Mouse (Mus musculus): Measurements from ENCODE around the gene Dnm1.
A peak's percentile ranks its signal among the peaks of the same experiment; 100 is the strongest.

Dnm1 gene

GRCm38 (mm10) chr2:32360741-32361140 is 7.6 kb upstream of the Dnm1 start:
- DNase-seq = peak; percentile 92

DNA sequence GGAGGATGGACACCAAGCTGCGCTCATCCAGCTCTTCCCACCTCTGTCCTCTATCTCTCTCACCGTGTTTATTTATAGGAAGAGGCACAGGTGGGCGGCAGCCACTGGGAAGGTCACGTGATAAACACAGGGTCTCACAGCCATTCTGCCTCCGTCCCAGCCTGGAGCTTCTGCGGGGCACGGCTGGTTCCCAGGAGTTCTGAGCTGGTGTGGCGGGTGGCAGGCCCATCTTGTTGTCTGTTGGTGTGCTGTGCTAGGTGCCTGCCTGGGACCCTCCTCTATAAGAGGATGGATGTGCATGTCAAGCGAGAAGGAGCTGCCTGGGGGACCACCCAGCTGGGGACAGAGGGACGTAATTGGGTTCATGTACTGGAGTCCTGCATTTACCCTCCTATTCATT is 5.2 kb upstream of the Dnm1 start:
- DNase-seq = no peak

GRCm38 (mm10) chr2:32357710-32358109 is 4.6 kb upstream of the Dnm1 start:
- no peak for DNase-seq

DNA sequence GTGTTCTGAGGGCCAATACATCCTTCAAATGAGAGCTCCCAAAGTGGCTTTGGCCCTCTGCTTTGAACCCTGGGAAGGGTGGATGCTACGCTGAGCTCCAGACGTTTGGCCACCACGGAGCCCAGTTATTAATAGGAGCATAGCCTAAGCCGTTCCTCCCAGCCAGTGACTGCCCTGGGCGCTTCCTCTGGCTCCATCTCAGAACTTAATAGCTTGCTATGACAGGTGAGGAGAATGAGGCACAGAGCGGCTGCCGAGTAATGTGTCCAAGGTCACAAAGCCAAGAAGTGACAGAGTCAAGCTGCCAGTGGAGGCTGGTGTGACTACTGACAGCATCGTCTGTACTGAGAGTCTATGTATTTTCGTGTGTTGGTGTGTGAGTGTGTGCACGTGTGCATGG is 3.1 kb upstream of the Dnm1 start:
- no peak for DNase-seq

GRCm38 (mm10) chr2:32354336-32354895 is 1.3 kb upstream of the Dnm1 start:
- DNase-seq = no peak

DNA sequence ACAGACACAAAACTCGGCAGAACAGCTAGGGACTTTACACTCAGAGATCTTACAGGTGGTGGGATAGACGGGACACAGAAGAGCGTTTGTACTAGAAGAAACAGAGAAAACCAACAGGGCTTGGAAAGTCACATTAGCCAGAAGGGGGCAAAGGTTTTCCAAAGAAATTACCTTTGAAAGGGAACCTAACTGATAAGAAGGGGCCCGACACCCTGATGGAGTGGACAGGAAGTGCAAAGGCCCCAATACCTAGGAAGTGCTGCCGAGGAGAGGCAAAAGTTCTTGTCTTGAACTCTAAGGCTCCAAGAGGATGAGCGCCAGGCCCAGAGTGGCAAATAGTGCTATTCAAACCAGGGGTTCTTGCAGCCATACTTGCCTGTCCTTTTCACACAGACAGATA is 698 bp upstream of the Dnm1 start:
- no peak for DNase-seq

DNA sequence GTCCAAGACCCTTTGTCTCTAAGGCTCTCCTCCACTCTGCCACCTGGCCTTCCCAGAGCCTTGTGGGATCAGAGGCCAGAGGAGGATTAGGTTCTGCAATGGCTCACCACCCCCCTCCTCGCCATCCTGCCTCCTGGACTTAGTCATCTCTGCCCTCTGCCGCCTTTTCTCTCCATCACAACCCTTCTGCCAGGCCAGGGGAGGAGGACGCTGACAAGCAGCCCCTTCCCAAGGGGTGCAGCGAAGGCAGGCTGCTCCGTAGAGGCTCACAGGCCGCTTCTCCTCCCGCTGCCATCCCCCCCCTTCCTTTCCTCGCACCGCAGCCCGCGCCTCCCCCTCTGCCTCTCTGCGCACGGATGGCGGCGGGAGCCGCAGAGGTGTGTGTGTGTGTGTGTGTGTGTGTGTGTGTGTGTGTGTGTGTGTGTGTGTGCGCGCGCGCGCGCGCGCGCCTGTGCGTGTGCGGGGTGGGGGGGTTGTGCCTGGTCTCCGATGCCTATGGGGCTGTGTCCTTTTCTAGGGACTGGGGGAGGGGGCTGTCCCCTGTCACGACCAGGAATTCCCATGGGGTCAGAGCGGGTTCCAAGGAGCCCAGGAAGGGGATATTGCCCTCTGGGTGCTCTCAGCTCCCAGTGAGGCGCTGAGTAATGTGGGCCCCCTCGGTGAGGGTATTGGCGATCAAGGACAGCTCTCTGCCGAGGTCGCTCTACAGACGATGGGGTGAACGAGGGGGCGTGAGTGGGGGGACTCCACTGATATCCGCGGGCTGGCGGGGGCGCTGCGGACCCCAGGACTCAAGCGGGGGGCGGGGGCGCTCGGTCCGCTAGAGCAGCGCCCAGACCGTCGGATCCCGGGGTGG is 759 bp downstream of the Dnm1 start, which contains the start of gene Ciz1:
Ciz1 (plus strand) TSS at position 177 of the 856 bp plus-strand sequence.
- DNase-seq = no peak

DNA sequence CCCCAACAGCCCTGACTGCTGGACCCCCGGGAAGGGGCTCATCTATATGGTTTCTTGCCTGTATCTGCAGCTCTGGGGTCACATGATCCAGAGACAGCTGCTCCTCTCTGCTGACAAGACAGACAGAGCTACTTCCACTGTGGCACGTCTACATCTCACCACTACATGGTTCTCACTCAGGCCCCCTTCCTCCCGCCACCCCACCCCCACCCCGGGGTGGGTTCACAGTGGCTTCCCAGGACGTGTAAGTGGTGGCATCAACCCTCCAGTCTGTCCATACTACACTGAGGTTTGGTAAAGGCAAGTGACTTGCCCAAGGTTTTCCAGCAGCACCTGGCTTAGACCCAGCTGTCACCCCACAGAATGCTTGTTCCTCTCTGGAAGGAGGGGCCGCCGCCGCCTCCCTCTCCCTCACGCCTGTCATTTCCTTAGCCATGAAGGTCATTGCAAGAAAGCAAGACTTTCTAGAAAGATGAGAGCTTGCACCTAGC is 1.6 kb downstream of the Dnm1 start:
- DNase-seq = no peak

GRCm38 (mm10) chr2:32350471-32351051 is 2.6 kb downstream of the Dnm1 start:
- no peak for DNase-seq

DNA sequence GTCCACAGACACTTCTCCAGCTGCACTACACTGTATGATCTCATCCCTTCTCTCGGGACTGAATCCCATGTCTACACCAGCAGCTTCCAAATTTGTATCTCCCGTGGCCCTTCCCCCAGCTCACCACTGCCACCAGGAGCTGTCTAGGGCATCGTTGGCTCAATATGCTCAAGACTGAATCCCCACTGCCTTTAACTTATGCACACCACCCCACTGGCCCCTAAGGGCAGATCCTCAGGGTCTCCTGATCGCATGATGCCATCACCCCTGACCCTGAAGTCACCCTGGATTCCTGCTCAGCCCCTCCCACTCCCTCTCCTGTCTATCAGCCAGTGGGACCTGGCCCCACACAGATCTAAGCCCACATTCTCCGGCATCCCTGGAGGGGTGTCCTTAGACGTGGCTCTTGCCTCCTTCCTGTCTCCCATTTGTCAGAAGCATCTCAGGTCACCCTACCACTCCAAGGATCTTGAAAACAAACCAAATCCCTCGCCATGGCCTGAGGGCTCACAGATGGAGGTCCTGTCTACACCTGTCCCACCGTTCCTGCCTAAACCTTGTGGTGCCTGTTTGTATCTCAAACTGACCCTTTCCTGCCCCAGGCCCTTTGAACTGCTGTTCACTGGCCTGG is 3.4 kb downstream of the Dnm1 start:
- no peak for DNase-seq

DNA sequence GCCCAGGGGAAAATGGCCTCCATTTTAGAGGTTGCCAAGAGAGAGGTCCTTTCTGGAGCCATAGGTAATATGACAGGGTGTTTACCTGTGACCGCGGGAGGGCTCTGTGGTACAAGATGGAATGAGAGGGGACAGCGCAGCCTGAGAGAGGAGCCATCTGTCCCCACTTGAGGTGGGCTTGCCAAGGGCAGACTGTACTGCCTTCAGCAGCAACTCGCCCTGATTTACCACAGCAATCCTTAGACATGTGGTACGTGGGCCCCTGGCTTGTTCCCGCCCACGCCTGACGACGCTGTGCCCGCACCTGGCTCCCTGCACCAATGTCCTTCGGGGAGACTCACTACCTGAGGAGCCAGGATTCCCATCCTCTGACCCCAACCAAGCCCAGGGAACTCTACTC is 4.8 kb downstream of the Dnm1 start:
- no peak for DNase-seq

- DNase-seq = no peak
Measured at GRCm38 (mm10) chr2:32347019-32347418, 6.1 kb downstream of the Dnm1 start.

- DNase-seq = no peak
Measured at GRCm38 (mm10) chr2:32344598-32345321, 8.4 kb downstream of the Dnm1 start.

GRCm38 (mm10) chr2:32344056-32344455 is 9.1 kb downstream of the Dnm1 start:
- no peak for DNase-seq

- no peak for DNase-seq
Measured at GRCm38 (mm10) chr2:32343351-32343671, 9.8 kb downstream of the Dnm1 start.

DNA sequence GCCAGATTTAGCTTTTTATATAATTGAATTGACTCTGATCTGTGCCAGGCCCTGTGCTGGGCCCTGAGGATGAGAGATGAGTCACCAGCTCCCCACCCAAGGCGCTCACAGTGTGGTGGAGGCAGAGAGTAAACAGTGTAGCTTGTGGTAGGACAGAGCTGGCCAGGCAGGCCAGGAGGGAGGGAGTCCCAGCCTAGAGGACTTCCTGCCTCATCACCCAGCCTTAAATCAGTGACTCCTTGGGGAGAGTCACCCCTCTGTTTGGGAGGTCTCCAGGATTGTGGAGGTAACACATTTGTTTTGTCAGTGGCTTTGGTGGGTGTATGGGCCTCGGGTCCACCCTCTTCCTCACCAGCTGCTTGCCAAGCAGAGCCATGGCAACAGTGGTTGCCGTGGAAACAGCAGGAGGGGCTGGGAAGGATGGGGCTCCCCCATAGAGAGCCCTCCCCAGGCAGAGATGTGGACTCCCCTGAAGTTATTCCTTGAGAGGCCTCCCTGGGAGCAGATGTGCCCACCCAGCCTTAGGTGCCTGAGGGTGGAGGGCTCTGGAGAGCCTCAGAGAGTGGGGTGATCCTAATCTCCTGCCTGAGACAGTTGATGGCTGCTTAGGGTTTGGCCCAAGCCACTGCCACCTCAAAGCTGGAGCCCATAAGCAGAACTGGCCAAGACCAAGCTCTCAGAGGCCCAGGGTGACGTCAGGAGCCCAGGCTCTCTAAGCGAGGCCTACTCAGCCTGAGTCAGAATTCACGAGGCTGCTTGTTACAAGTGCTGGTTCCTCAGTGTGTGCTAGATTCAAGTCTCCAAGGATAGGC is 10.4 kb downstream of the Dnm1 start:
- no peak for DNase-seq

- no peak for DNase-seq
Measured at GRCm38 (mm10) chr2:32342039-32342438, 11.1 kb downstream of the Dnm1 start.

DNA sequence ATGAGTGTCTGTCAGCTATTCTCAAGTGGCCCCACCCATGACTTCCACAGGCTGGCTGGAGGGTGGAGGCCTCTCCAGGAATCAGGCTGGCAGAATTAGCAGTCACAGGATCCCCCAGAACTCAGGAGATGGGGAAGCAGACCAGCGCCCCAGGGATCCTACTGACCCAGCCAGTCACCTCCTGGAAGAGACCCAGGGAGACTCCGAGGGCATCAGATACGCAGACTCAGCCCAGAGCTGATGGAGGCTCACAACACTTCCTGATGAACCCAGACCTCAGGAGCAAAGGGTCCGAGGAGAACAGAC is 11.6 kb downstream of the Dnm1 start:
- DNase-seq = no peak

DNA sequence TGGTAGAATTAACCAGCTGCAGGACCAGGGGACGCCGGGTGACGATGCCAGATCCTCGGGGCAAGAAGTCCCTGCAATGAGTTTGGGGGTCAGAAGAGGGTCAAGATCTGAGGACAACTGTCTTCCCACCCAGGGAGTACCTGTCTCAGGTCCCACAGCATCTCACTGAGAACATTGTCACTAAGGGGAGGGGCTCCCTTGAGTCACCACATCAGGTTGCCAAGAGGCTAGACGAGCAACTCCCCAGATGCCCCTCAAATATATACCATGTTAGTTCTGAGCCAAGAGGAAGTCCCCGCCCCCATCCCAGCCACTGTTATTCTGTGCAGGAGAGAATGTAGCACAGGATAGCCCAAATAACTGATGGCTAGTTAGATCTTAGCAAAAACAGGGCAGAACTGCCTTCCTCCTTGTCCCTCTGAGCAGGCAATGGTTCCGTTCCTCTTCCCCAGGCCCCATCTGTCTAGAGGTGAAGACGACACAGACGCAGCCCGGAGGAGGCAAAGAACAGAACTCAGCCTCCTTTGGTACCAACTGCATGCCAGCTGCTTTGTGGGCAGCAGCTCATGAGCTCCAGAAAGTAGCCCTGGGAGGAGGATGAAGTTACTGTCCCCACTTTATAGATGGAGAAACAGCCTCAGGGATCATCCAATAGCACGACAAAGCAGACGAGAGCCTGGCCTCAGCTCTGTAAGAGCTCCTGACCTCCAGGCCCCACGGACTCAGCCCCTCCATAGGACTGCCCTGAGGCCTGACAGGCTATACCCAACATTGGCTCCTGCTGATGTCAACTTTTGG is 12.1 kb downstream of the Dnm1 start:
- DNase-seq = no peak

DNA sequence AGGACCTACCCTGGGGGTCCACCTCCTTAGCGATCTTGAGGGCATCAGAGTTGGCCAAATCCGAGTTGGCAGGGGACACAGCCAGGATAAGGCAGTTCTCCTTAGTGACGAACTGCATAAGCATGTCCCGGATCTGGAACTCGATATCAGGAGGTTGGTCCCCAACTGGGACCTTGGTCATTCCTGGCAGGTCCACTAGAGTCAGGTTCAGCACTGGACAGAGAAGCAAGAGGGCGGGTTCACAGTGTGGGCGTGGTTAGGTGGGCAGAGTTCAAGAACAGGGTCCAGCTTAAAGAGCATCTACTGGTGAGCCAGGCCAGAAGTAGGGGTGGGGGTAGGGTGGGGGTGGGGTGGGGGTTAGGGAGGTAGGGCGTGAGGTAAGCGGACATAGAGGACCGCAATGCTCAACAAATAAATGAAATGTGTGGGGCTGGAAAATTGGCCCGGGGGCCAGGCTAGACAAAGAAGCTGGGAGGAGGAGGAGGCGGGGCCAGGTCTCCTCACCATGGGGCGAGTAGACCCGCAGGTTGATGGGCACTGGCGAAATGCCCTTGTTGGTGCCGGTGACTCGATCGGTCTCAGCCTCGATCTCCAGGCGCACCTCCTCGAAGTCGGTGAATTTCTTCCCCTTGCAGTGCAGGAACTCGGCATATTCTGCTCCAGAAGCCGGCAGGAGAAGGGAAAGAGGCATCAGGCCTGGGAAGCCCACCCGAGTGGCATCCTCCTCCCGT is 13.1 kb downstream of the Dnm1 start:
- peak; percentile 34 for DNase-seq

- DNase-seq = no peak
Measured at GRCm38 (mm10) chr2:32335888-32336287, 17.2 kb downstream of the Dnm1 start.
